52 mouse cellular contexts compared by ENCODE assay signal in the genomic region with DNA sequence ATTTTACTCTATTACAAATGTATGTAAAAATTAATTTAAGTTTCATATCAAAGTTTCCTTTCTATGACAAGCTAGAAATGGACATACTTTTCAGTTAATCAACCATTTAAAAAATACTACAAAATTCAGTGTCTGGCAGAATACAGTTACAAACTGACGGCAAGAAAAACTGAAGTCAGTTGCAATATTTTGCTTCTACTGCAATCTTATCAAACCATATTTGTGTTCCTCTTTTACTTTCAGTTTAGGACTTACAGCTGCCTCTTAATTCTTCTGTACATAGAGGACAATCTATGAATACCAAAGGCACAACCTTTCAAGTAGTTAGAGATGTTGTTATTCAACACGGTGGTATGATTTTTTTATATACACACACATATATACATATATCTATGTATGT. TPM values are rescaled to one million over a fixed set of nuclear protein-coding genes. Genes with fewer than 3 reads are reported as not detected.
"Had no signal": no experiment of that assay in that cellular context is flagged by ENCODE, and none has a peak within 500 bp of the region (broad histone marks: within the 10 kb centered on the region; RNA-seq: fewer than 3 reads in every experiment).

No protein-coding gene starts in this region.

- H3K27ac ChIP-seq: heart, embryonic 10.5 days; heart, embryonic 13.5 days; heart, embryonic 15.5 days; hindbrain, embryonic 10.5 days; hindbrain, embryonic 12.5 days; hindbrain, embryonic 13.5 days; hindbrain, embryonic 14.5 days; hindbrain, embryonic 15.5 days; hindbrain, postnatal 0 days; intestine, embryonic 15.5 days; kidney, embryonic 15.5 days; kidney, postnatal 0 days; layer of hippocampus, adult 2 months; left cerebral cortex, adult 2 months had no signal

- DNase-seq: heart, postnatal 10 days; heart, postnatal 14 days; heart, postnatal 36 days; heart, postnatal 4 days; kidney, adult 11 months; kidney, adult 18-20 months; kidney, adult 2 months; kidney, adult 8-10 months; kidney, adult 9 months; kidney, postnatal 10 days; kidney, postnatal 14 days; kidney, postnatal 25 days; kidney, postnatal 36 days; kidney, postnatal 4 days; layer of hippocampus, adult 9-11 months; layer of hippocampus, postnatal 36 days had no signal

- H3K36me3 ChIP-seq: heart, embryonic 10.5 days; heart, embryonic 12.5 days; heart, embryonic 13.5 days; heart, embryonic 15.5 days; hindbrain, embryonic 10.5 days; hindbrain, embryonic 12.5 days; hindbrain, embryonic 13.5 days; hindbrain, embryonic 15.5 days; intestine, embryonic 15.5 days; kidney, embryonic 15.5 days had no signal

- H3K4me2 ChIP-seq: heart, embryonic 11.5 days; heart, embryonic 12.5 days; heart, embryonic 13.5 days; heart, embryonic 15.5 days; hindbrain, embryonic 12.5 days; hindbrain, embryonic 13.5 days; hindbrain, embryonic 14.5 days; hindbrain, embryonic 15.5 days; intestine, embryonic 15.5 days; kidney, embryonic 15.5 days had no signal

- H3K9me3 ChIP-seq: heart, embryonic 10.5 days; heart, embryonic 12.5 days; heart, embryonic 13.5 days; heart, embryonic 15.5 days; hindbrain, embryonic 10.5 days; hindbrain, embryonic 12.5 days; hindbrain, embryonic 13.5 days; hindbrain, embryonic 15.5 days; intestine, embryonic 15.5 days; kidney, embryonic 15.5 days had no signal

- ATAC-seq: hindbrain, embryonic 16.5 days; hindbrain, postnatal 0 days; inflammation-experienced regulatory T-cells, adult 6 months; intestine, embryonic 15.5 days; intestine, embryonic 16.5 days had no signal

- H3K4me1 ChIP-seq: heart, embryonic 10.5 days; heart, embryonic 12.5 days; heart, embryonic 13.5 days; heart, embryonic 15.5 days; hindbrain, embryonic 10.5 days; hindbrain, embryonic 12.5 days; hindbrain, embryonic 13.5 days; hindbrain, embryonic 15.5 days; intestine, embryonic 15.5 days; kidney, embryonic 15.5 days had no signal

- H3K9ac ChIP-seq: heart, embryonic 12.5 days; heart, embryonic 13.5 days; heart, embryonic 15.5 days; hindbrain, embryonic 12.5 days; hindbrain, embryonic 13.5 days; hindbrain, embryonic 14.5 days; hindbrain, embryonic 15.5 days; intestine, embryonic 15.5 days; kidney, embryonic 15.5 days had no signal

- H3K27me3 ChIP-seq: heart, embryonic 12.5 days; heart, embryonic 13.5 days; heart, embryonic 15.5 days; hindbrain, embryonic 12.5 days; hindbrain, embryonic 13.5 days; hindbrain, embryonic 15.5 days; intestine, embryonic 15.5 days; kidney, embryonic 15.5 days had no signal

- H3K4me3 ChIP-seq: heart, embryonic 10.5 days; heart, embryonic 12.5 days; heart, embryonic 13.5 days; heart, embryonic 15.5 days; hindbrain, embryonic 10.5 days; hindbrain, embryonic 12.5 days; hindbrain, embryonic 13.5 days; hindbrain, embryonic 15.5 days; intestine, embryonic 15.5 days; kidney, embryonic 15.5 days; layer of hippocampus, adult 2 months; left cerebral cortex, adult 2 months had no signal

RNA-seq across cellular contexts. Expression of a gene that starts 7.4 kb away (rescaled TPM):
- total RNA-seq: heart, postnatal 10 days; heart, postnatal 14 days; heart, postnatal 25 days; heart, postnatal 36 days; heart, postnatal 4 days; hematopoietic stem cell, adult 5-6 weeks; layer of hippocampus, adult 18-20 months; layer of hippocampus, adult 2 months; layer of hippocampus, adult 8-10 months; layer of hippocampus, postnatal 10 days; layer of hippocampus, postnatal 14 days; layer of hippocampus, postnatal 25 days; layer of hippocampus, postnatal 36 days; left cerebral cortex, adult 18-20 months; left cerebral cortex, adult 2 months; left cerebral cortex, adult 8-10 months had no signal
- polyA plus RNA-seq: heart, embryonic 10.5 days; heart, embryonic 11.5 days; heart, embryonic 12.5 days; heart, embryonic 13.5 days; heart, embryonic 14.5 days; heart, embryonic 15.5 days; heart, embryonic 16.5 days; heart, postnatal 0 days; hindbrain, embryonic 10.5 days; hindbrain, embryonic 11.5 days; hindbrain, embryonic 12.5 days; hindbrain, embryonic 13.5 days; hindbrain, embryonic 15.5 days; hindbrain, embryonic 16.5 days; hindbrain, postnatal 0 days; inflammation-experienced regulatory T-cells, adult 6 months; intestine, embryonic 14.5 days; intestine, embryonic 15.5 days; intestine, embryonic 16.5 days; kidney, adult 2 months; kidney, embryonic 14.5 days; kidney, embryonic 15.5 days; kidney, embryonic 16.5 days; kidney, postnatal 0 days; large intestine, adult 2 months had no signal
